Mouse (Mus musculus) megakaryocyte, embryonic 14.5 days (primary cell): Measurements from ENCODE around the gene Mei1.

ENCODE experiments used
- FLI1 ChIP-seq: IDR thresholded peaks from 2 replicates; pipeline ENCODE4 v1.6.1; 2012; ENCODE audit warnings: low read length, inconsistent platforms, mixed read lengths
- GATA1 ChIP-seq: IDR thresholded peaks from 3 replicates; pipeline ENCODE4 v1.6.1; 2012; ENCODE audit warnings: mixed read lengths, low read length, inconsistent platforms, borderline replicate concordance

GRCm38 (mm10) chr15:82027276-82027675, 42.5 kb upstream of the Mei1 start:
- TF ChIP-seq GATA1 (no peak), FLI1 (no peak)
